Comparison of ENCODE assay signal across 22 mouse cellular contexts in the genomic region with DNA sequence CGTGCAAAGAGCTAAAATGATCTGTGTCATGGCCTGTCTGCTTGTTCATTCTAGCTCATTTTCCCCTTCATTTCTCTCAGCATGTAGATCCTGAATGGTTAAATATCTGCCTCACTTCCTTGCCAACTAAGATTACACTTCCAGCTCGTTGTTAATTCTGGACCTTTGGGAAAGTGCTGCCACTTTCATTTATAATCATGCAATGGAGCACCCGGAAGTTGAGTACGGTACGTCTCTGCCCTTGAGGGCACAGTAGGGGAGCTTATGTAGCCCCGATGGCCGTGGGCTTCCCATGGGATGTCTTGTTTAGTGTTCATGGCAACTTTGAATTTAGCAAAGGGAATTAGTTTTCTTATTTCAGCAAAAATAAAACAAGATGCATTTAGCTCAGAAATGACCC.
DNase-seq lines count a peak whose midpoint lies in the region; ATAC-seq and TF ChIP-seq lines count a peak whose summit lies in the region.
"Had no signal": no experiment of that assay in that cellular context is flagged by ENCODE, and none has a peak within 500 bp of the region (broad histone marks: within the 10 kb centered on the region; RNA-seq: fewer than 3 reads in every experiment).

No protein-coding gene starts in this region.

- H3K4me2 ChIP-seq in hindbrain, postnatal 0 days (ENCODE audit: low read depth, low read length), result no peak overlapping the region
- H3K4me2 ChIP-seq in hindbrain, embryonic 13.5 days, result no peak overlapping the region
- H3K4me2 ChIP-seq in lung, postnatal 0 days (replicated peaks; ENCODE audit: low read depth, low read length), result no peak overlapping the region

- H3K9me3 ChIP-seq in heart, embryonic 10.5 days, result no peaks in the 10 kb centered on the region
- H3K9me3 ChIP-seq in hindbrain, postnatal 0 days (ENCODE audit: low read length), result no peaks in the 10 kb centered on the region
- no peaks in the 10 kb centered on the region for H3K9me3 ChIP-seq in hindbrain, embryonic 13.5 days
- no peaks in the 10 kb centered on the region for H3K9me3 ChIP-seq in lung, postnatal 0 days (ENCODE audit: low read length)
- H3K9me3 ChIP-seq: G1E had no signal

- no peak for TF ChIP-seq EP300 in lung, postnatal 0 days (IDR thresholded peaks at IDR 0.05)

- H3K27me3 ChIP-seq in heart, embryonic 10.5 days (ENCODE audit: insufficient read depth, poor library complexity, severe bottlenecking), result no peaks in the 10 kb centered on the region
- no peaks in the 10 kb centered on the region for H3K27me3 ChIP-seq in hindbrain, postnatal 0 days (ENCODE audit: insufficient read depth, low read length)
- H3K27me3 ChIP-seq in hindbrain, embryonic 13.5 days, result no peaks in the 10 kb centered on the region
- H3K27me3 ChIP-seq in lung, postnatal 0 days (replicated peaks; ENCODE audit: insufficient read depth, low read length), result no peaks in the 10 kb centered on the region
- H3K27me3 ChIP-seq: CH12.LX, Patski had no signal

- H3K4me1 ChIP-seq in heart, embryonic 10.5 days, result no peaks in the 10 kb centered on the region
- H3K4me1 ChIP-seq in hindbrain, postnatal 0 days (ENCODE audit: insufficient read depth, low read length), result no peaks in the 10 kb centered on the region
- 0 out of 2 replicates have a peak, but pooled peaks cover 2% of the 10 kb centered on the region for H3K4me1 ChIP-seq in hindbrain, embryonic 13.5 days (replicated peaks)
- no peaks in the 10 kb centered on the region for H3K4me1 ChIP-seq in lung, postnatal 0 days (ENCODE audit: insufficient read depth, low read depth, low read length)

- H3K9ac ChIP-seq in hindbrain, postnatal 0 days (replicated peaks; ENCODE audit: low read length), result no peak overlapping the region
- H3K9ac ChIP-seq in hindbrain, embryonic 13.5 days, result no peak overlapping the region
- H3K9ac ChIP-seq in lung, postnatal 0 days (replicated peaks; ENCODE audit: low read depth), result no peak overlapping the region

- peak; percentile 64 for DNase-seq in heart, adult 11 months
- DNase-seq in heart, embryonic 10.5 days (ENCODE audit: low spot score), result no peak
- peak; percentile 30 for DNase-seq in hindbrain, postnatal 0 days (ENCODE audit: low spot score)
- peak; percentile 14 for DNase-seq in retina, embryonic 14.5 days (ENCODE audit: low spot score)
- peak; percentile 66 for DNase-seq in retina, postnatal 1 day
- DNase-seq in lung, postnatal 0 days (ENCODE audit: low spot score), result no peak
- no peak for DNase-seq in thymus, postnatal 0 days (ENCODE audit: low spot score)
- DNase-seq: adrenal gland, adult 2 months; adrenal gland, adult 8-10 months; adrenal gland, postnatal 10 days; adrenal gland, postnatal 14 days; adrenal gland, postnatal 25 days; adrenal gland, postnatal 36 days; B cell, adult 2 months; cerebellum, adult 11 months; cerebellum, adult 11-12 months had no signal

- TF ChIP-seq CTCF in hindbrain, postnatal 0 days (IDR thresholded peaks at IDR 0.05; ENCODE audit: low read depth), result no peak
- no peak for TF ChIP-seq CTCF in lung, postnatal 0 days (IDR thresholded peaks at IDR 0.05)

- H3K4me3 ChIP-seq in heart, embryonic 10.5 days, result no peak overlapping the region
- no peak overlapping the region for H3K4me3 ChIP-seq in hindbrain, postnatal 0 days (ENCODE audit: low read length)
- H3K4me3 ChIP-seq in hindbrain, embryonic 13.5 days, result no peak overlapping the region
- no peak overlapping the region for H3K4me3 ChIP-seq in lung, postnatal 0 days (ENCODE audit: low read depth, low read length)

- H3K36me3 ChIP-seq in heart, embryonic 10.5 days, result no peaks in the 10 kb centered on the region
- H3K36me3 ChIP-seq in hindbrain, postnatal 0 days (ENCODE audit: insufficient read depth, low read length), result no peaks in the 10 kb centered on the region
- H3K36me3 ChIP-seq in hindbrain, embryonic 13.5 days, result no peaks in the 10 kb centered on the region
- H3K36me3 ChIP-seq in lung, postnatal 0 days (ENCODE audit: insufficient read depth, low read length), result no peaks in the 10 kb centered on the region
- H3K36me3 ChIP-seq: G1E had no signal

- no peak for ATAC-seq in hindbrain, postnatal 0 days
- ATAC-seq in hindbrain, embryonic 13.5 days (ENCODE audit: low FRiP score), result no peak
- ATAC-seq in lung, postnatal 0 days, result no peak
- ATAC-seq: activated CD4-positive, CD25-positive, alpha-beta regulatory T cell, adult 4 months; CD4-positive, CD25-positive, alpha-beta regulatory T cell, adult 4 months; Patski had no signal

- no peak overlapping the region for H3K27ac ChIP-seq in heart, embryonic 10.5 days
- H3K27ac ChIP-seq in hindbrain, postnatal 0 days, result no peak overlapping the region
- no peak overlapping the region for H3K27ac ChIP-seq in hindbrain, embryonic 13.5 days
- no peak overlapping the region for H3K27ac ChIP-seq in lung, postnatal 0 days (ENCODE audit: low read length)

- WGBS in heart, embryonic 10.5 days, result 80% methylated on average over 7 of the region's 7 CpGs
- 43% methylated on average over 7 of the region's 7 CpGs for WGBS in hindbrain, postnatal 0 days
- WGBS in hindbrain, embryonic 13.5 days, result 74% methylated on average over 7 of the region's 7 CpGs
- 74% methylated on average over 7 of the region's 7 CpGs for WGBS in lung, postnatal 0 days

Comparison
In these comparisons a context has a peak if more than half of its experiments do, and no peak if none do; other contexts are left out.
1. DNase-seq: peak in heart, adult 11 months (single experiment), hindbrain, postnatal 0 days (single experiment), retina, embryonic 14.5 days (single experiment) and retina, postnatal 1 day (single experiment); none in heart, embryonic 10.5 days (single experiment), lung, postnatal 0 days (single experiment) and thymus, postnatal 0 days (single experiment).